Mouse (Mus musculus): ENCODE measurements around the gene Alas2. TPM values are rescaled to one million over a fixed set of nuclear protein-coding genes. Genes with fewer than 3 reads are reported as not detected.
A peak's percentile ranks its signal among the peaks of the same experiment; 100 is the strongest.

Alas2 gene
- polyA plus RNA-seq, 1 experiment, result 2.2 TPM

GRCm38 (mm10) chrX:150589696-150590095 lies 42.5 kb downstream of the Alas2 start, which contains the start of gene Apex2:
Gene Apex2 (minus strand): TSS chrX:150589868.
- Histone ChIP-seq H3K27ac (replicated peaks; ENCODE audit: low read depth, low read length) (peak within 1 kb of the TSS; percentile 85), H3K4me1 (ENCODE audit: control insufficient read depth, insufficient read depth, insufficient read length, low read length) (no peaks in the 10 kb centered on the region), H3K4me3 (ENCODE audit: insufficient read depth, low read depth, low read length) (peak within 1 kb of the TSS; percentile 73)

- Histone ChIP-seq H3K4me1 (ENCODE audit: control insufficient read depth, insufficient read depth, insufficient read length, low read length) (no peaks in the 10 kb centered on the region), H3K4me3 (ENCODE audit: insufficient read depth, low read depth, low read length) (peak overlapping the region; percentile 42), H3K27ac (replicated peaks; ENCODE audit: low read depth, low read length) (peak overlapping the region; percentile 92)
These were observed 46.3 kb downstream of the Alas2 start for GRCm38 (mm10) chrX:150593266-150594035.

- Histone ChIP-seq H3K4me3 (ENCODE audit: insufficient read depth, low read depth, low read length) (peak overlapping the region; percentile 3; the same call in 1 of the 2 replicates), H3K4me1 (ENCODE audit: control insufficient read depth, insufficient read depth, insufficient read length, low read length) (no peaks in the 10 kb centered on the region), H3K27ac (replicated peaks; ENCODE audit: low read depth, low read length) (peak overlapping the region; percentile 92)
These were observed 47.0 kb downstream of the Alas2 start for GRCm38 (mm10) chrX:150594176-150594575.

GRCm38 (mm10) chrX:150595016-150595760 lies 48.0 kb downstream of the Alas2 start:
- H3K4me3 ChIP-seq (ENCODE audit: insufficient read depth, low read depth, low read length), result no peak overlapping the region; the same call in 1 of the 2 replicates

GRCm38 (mm10) chrX:150598882-150599281 lies 51.7 kb downstream of the Alas2 start:
- no peaks in the 10 kb centered on the region for H3K4me1 ChIP-seq (ENCODE audit: control insufficient read depth, insufficient read depth, insufficient read length, low read length)
- no peak overlapping the region for H3K4me3 ChIP-seq (ENCODE audit: insufficient read depth, low read depth, low read length)
- H3K27ac ChIP-seq (replicated peaks; ENCODE audit: low read depth, low read length), result peak overlapping the region; percentile 21; the same call in 1 of the 2 replicates

More at GRCm38 (mm10) chrX:150595016-150595760, 48.0 kb downstream of the Alas2 start:
- Histone ChIP-seq H3K4me1 (ENCODE audit: control insufficient read depth, insufficient read depth, insufficient read length, low read length) (no peaks in the 10 kb centered on the region), H3K27ac (replicated peaks; ENCODE audit: low read depth, low read length) (peak overlapping the region; percentile 92)

Other genes with a start within 250 kb of the Alas2 start
- gene Tmem29, start 88.2 kb upstream of the Alas2 start, polyA plus RNA-seq (2012; ENCODE audit: insufficient read depth, insufficient read length, missing spikeins), result 12.7 and 19.0 TPM in 2 replicates
- 34.1 and 34.2 TPM in 2 replicates for gene Pfkfb1, start 40.9 kb downstream of the Alas2 start, polyA plus RNA-seq (2012; ENCODE audit: insufficient read depth, insufficient read length, missing spikeins)
- 5.9 and 13.2 TPM in 2 replicates for gene Apex2, start 42.5 kb downstream of the Alas2 start, polyA plus RNA-seq (2012; ENCODE audit: insufficient read depth, insufficient read length, missing spikeins)
- not detected in 2 replicates for gene Tro, start 110.2 kb downstream of the Alas2 start, polyA plus RNA-seq (2012; ENCODE audit: insufficient read depth, insufficient read length, missing spikeins)

Data from brown adipose tissue, adult 24 weeks (tissue).